Mouse (Mus musculus): ENCODE measurements at regions not wholly inside any gene's neighbourhood (a gene's known extent, or its start where the extent isn't known, plus 50 kb on each side); places are given as distances from the start of the nearest gene placed in this dataset.

DNA sequence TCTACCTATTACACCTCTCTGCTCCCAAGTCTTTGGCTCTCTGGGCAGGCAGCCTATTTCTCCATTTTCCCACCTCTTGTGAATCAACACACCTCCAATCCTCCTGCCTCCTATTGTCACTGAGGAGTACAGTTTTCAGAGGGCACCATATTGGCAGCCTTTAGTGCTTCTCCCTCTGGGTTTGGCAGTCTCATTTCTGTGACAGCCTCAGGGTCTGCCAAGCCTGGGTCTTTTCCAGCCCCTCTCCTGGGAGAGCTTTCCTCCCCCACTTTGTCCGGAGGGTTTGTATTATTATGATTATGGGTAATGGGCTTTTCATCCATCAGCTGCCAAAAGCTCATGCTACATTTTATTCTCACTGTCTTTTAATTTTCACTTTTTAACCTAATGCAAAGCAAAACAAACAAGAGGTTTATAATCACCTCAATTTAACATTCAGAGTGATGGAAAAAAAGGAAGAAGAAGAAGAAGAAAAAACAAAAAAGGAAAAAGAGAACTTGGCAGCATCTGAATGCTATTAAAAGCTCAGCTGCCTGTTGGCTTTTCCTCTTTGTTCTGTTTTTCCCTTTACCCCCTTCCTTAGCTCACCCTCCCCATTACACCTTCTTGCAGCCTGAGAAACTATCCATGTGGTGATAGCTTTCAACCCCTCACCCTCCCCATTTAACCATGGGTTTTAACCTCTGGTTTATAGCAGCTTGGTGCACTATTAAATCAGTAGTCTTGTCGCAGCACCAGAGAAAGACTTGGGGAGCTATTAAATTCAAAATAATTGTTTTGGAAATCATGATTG, 790.5 kb upstream of the Cdh8 start:
- Histone ChIP-seq H3K9me3 (ENCODE audit: control insufficient read depth, low read length) (no peaks in the 10 kb centered on the region), H3K9ac (no peak overlapping the region), H3K4me2 (replicated peaks) (no peak overlapping the region), H3K27me3 (ENCODE audit: control insufficient read depth, insufficient read depth, low read length) (no peaks in the 10 kb centered on the region), H3K4me3 (replicated peaks; ENCODE audit: low read length) (no peak overlapping the region), H3K4me1 (replicated peaks; ENCODE audit: control insufficient read depth, insufficient read depth, low read length) (no peaks in the 10 kb centered on the region; the same call in 1 of the 2 replicates), H3K27ac (no peak overlapping the region), H3K36me3 (replicated peaks; ENCODE audit: control insufficient read depth, insufficient read depth) (no peaks in the 10 kb centered on the region)
- ATAC-seq (ENCODE audit: low FRiP score) (peak; percentile 89), DNase-seq (ENCODE audit: low spot score) (peak; percentile 33)
- 37% methylated on average over 2 of the region's 2 CpGs for WGBS

DNA sequence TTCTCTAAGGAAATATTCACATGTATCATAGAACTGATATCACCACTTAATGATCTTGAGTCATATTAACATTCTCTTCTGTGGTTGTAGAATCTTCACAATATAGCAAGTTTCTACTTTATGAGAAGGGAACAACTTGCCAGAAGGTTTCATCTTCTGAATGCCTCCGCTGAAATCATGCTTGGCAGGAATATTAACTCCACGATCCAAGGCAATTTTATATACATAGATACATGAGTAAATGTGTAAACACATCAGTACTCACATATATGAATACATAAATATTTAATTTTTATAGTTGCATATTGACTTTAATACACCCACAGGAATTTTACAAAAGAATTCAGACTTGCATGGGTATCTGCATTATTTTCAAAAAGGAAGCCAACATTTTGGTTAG, 777.0 kb upstream of the Cdh8 start:
- no peak overlapping the region for H3K9ac ChIP-seq
- H3K9me3 ChIP-seq (ENCODE audit: control insufficient read depth, low read length) = no peaks in the 10 kb centered on the region
- no peaks in the 10 kb centered on the region for H3K36me3 ChIP-seq (replicated peaks; ENCODE audit: control insufficient read depth, insufficient read depth)
- no peaks in the 10 kb centered on the region for H3K4me1 ChIP-seq (replicated peaks; ENCODE audit: control insufficient read depth, insufficient read depth, low read length)
- WGBS = 95% methylated on average over 2 of the region's 2 CpGs
- DNase-seq (ENCODE audit: low spot score) = no peak
- no peak for ATAC-seq (ENCODE audit: low FRiP score)
- no peak overlapping the region for H3K4me2 ChIP-seq (replicated peaks)
- no peaks in the 10 kb centered on the region for H3K27me3 ChIP-seq (ENCODE audit: control insufficient read depth, insufficient read depth, low read length)
- no peak overlapping the region for H3K27ac ChIP-seq
- no peak overlapping the region for H3K4me3 ChIP-seq (replicated peaks; ENCODE audit: low read length)

DNA sequence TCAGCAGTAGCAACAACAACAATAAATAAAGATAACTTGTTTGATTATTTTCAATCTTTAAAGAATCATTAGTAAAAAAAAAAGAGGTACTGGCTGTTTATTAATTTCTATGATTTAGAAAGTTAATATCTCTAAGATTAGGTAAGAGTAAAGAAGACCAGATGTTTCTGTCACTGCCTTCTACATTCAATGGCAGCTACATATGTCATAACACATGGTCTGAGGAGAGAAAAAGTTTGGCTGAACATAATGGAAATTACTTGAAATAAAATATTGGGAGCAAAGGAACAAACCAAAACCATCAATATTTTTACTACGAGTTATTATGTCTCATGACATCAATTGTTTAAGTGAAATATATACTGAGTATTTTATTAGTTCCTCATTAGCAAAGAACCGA, 774.4 kb upstream of the Cdh8 start:
- no peak overlapping the region for H3K4me3 ChIP-seq (replicated peaks; ENCODE audit: low read length)
- ATAC-seq (ENCODE audit: low FRiP score) (no peak), DNase-seq (ENCODE audit: low spot score) (no peak)
- no peaks in the 10 kb centered on the region for H3K9me3 ChIP-seq (ENCODE audit: control insufficient read depth, low read length)
- H3K27ac ChIP-seq = no peak overlapping the region
- H3K4me2 ChIP-seq (replicated peaks) = no peak overlapping the region
- H3K27me3 ChIP-seq (ENCODE audit: control insufficient read depth, insufficient read depth, low read length) = no peaks in the 10 kb centered on the region
- 91% methylated on average over 2 of the region's 2 CpGs for WGBS
- no peak overlapping the region for H3K9ac ChIP-seq
- H3K36me3 ChIP-seq (replicated peaks; ENCODE audit: control insufficient read depth, insufficient read depth) = no peaks in the 10 kb centered on the region
- no peaks in the 10 kb centered on the region for H3K4me1 ChIP-seq (replicated peaks; ENCODE audit: control insufficient read depth, insufficient read depth, low read length)

DNA sequence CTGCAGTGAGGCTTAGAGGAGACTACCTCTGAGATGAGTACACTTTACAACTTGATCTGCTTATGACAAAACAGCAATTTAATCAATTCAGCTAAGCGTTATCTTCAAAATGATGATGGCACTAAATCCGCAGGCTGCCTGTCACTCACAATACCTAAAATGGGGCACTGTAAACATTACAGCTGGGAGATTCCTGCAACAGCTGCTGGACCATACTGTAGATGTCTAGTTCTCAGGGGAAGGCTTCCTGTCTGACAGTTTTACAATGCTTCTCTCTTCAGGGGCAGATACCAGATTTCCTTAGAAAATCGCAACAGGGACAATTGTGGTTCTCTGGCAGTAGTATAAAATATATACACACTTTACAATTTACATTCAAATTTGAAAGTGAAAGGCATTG, 771.7 kb upstream of the Cdh8 start:
- Histone ChIP-seq H3K36me3 (replicated peaks; ENCODE audit: control insufficient read depth, insufficient read depth) (no peaks in the 10 kb centered on the region), H3K4me1 (replicated peaks; ENCODE audit: control insufficient read depth, insufficient read depth, low read length) (no peaks in the 10 kb centered on the region), H3K4me2 (replicated peaks) (no peak overlapping the region), H3K27ac (no peak overlapping the region), H3K4me3 (replicated peaks; ENCODE audit: low read length) (no peak overlapping the region), H3K9ac (no peak overlapping the region), H3K9me3 (ENCODE audit: control insufficient read depth, low read length) (no peaks in the 10 kb centered on the region), H3K27me3 (ENCODE audit: control insufficient read depth, insufficient read depth, low read length) (no peaks in the 10 kb centered on the region)
- no peak for DNase-seq (ENCODE audit: low spot score)
- ATAC-seq (ENCODE audit: low FRiP score) = no peak
- 58% methylated on average over 3 of the region's 3 CpGs for WGBS

DNA sequence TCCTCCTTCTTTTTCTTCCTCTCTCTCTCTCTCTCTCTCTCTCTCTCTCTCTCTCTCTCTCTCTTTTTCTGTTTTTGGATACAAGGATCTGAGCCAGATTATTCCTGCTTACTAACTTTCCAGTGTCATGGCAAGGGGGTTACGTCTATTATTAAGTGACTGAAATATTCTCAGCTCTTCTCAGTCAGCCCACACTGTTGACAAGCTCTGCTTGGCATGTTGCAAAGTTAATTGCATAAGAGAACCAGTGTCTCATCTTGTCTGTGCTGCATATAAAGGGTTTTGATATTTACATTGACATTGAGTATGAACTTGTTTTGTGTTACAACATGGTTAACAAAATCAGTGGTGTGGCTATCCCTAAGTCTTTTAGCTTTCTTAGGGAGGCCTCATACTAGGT, 760.2 kb upstream of the Cdh8 start:
- ATAC-seq (ENCODE audit: low FRiP score) (no peak), DNase-seq (ENCODE audit: low spot score) (no peak)
- no peak overlapping the region for H3K9ac ChIP-seq
- no peaks in the 10 kb centered on the region for H3K4me1 ChIP-seq (replicated peaks; ENCODE audit: control insufficient read depth, insufficient read depth, low read length)
- H3K27me3 ChIP-seq (ENCODE audit: control insufficient read depth, insufficient read depth, low read length) = no peaks in the 10 kb centered on the region
- WGBS = 97% methylated on average over 1 of the region's 1 CpGs
- no peaks in the 10 kb centered on the region for H3K9me3 ChIP-seq (ENCODE audit: control insufficient read depth, low read length)
- H3K4me2 ChIP-seq (replicated peaks) = no peak overlapping the region
- H3K36me3 ChIP-seq (replicated peaks; ENCODE audit: control insufficient read depth, insufficient read depth) = no peaks in the 10 kb centered on the region
- H3K4me3 ChIP-seq (replicated peaks; ENCODE audit: low read length) = no peak overlapping the region
- H3K27ac ChIP-seq = no peak overlapping the region

DNA sequence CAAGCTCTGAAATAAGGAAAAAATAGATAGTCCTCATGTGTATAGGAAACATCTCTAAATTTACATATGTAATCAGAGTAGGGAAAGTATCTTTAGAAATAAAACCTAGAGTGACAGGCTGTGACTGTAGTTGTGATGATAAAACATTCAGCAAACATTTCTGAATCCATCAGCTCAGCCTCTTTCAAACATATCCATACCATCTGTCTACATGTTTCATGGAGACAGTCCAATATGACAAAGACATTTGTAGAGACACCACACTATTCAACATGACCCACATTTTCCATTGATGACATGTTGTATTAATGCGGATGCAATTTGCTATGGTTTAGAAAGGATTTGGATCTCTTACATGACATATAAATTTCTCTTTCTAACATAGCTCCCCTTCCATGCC, 729.1 kb upstream of the Cdh8 start:
- no peak for DNase-seq (ENCODE audit: low spot score)

DNA sequence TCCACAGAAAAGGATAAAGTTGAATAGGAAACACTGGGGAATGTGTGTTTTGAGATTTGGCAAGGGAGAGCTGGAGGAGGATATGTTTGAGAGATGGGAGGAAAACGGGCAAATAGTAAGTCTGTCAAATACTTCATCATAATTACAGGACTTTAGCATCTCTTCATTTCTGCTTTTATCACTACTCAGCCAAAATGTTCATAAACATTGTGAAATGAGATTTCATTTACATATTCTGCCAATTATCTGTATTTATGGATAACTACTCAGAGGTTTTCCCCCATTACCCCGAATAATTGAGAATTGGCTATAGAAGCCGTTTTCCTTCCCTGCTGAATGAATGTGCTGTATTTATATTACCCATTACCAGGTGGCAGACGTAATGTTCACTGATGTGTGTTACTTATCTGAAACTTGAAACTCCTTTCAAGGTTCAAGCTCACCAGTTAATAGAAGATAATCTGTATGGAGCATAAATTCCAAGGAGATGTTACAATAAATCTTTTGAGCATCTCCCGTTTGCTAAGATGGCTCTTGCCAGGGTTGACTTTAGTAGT, 727.9 kb upstream of the Cdh8 start:
- H3K9ac ChIP-seq = no peak overlapping the region
- no peak overlapping the region for H3K4me2 ChIP-seq (replicated peaks)
- H3K27ac ChIP-seq = no peak overlapping the region
- no peaks in the 10 kb centered on the region for H3K9me3 ChIP-seq (ENCODE audit: control insufficient read depth, low read length)
- no peak overlapping the region for H3K4me3 ChIP-seq (replicated peaks; ENCODE audit: low read length)
- no peaks in the 10 kb centered on the region for H3K27me3 ChIP-seq (ENCODE audit: control insufficient read depth, insufficient read depth, low read length)
- H3K4me1 ChIP-seq (replicated peaks; ENCODE audit: control insufficient read depth, insufficient read depth, low read length) = no peaks in the 10 kb centered on the region
- DNase-seq (ENCODE audit: low spot score) = no peak
- no peaks in the 10 kb centered on the region for H3K36me3 ChIP-seq (replicated peaks; ENCODE audit: control insufficient read depth, insufficient read depth)
- WGBS = 70% methylated on average over 5 of the region's 5 CpGs
- no peak for ATAC-seq (ENCODE audit: low FRiP score)

More for the DNA sequence above, 729.1 kb upstream of the Cdh8 start:
- Histone ChIP-seq H3K4me3 (replicated peaks; ENCODE audit: low read length) (no peak overlapping the region), H3K36me3 (replicated peaks; ENCODE audit: control insufficient read depth, insufficient read depth) (no peaks in the 10 kb centered on the region), H3K27ac (no peak overlapping the region), H3K9ac (no peak overlapping the region), H3K4me2 (replicated peaks) (no peak overlapping the region), H3K9me3 (ENCODE audit: control insufficient read depth, low read length) (no peaks in the 10 kb centered on the region), H3K4me1 (replicated peaks; ENCODE audit: control insufficient read depth, insufficient read depth, low read length) (no peaks in the 10 kb centered on the region), H3K27me3 (ENCODE audit: control insufficient read depth, insufficient read depth, low read length) (no peaks in the 10 kb centered on the region)
- ATAC-seq (ENCODE audit: low FRiP score) = no peak
- WGBS = 97% methylated on average over 1 of the region's 1 CpGs

DNA sequence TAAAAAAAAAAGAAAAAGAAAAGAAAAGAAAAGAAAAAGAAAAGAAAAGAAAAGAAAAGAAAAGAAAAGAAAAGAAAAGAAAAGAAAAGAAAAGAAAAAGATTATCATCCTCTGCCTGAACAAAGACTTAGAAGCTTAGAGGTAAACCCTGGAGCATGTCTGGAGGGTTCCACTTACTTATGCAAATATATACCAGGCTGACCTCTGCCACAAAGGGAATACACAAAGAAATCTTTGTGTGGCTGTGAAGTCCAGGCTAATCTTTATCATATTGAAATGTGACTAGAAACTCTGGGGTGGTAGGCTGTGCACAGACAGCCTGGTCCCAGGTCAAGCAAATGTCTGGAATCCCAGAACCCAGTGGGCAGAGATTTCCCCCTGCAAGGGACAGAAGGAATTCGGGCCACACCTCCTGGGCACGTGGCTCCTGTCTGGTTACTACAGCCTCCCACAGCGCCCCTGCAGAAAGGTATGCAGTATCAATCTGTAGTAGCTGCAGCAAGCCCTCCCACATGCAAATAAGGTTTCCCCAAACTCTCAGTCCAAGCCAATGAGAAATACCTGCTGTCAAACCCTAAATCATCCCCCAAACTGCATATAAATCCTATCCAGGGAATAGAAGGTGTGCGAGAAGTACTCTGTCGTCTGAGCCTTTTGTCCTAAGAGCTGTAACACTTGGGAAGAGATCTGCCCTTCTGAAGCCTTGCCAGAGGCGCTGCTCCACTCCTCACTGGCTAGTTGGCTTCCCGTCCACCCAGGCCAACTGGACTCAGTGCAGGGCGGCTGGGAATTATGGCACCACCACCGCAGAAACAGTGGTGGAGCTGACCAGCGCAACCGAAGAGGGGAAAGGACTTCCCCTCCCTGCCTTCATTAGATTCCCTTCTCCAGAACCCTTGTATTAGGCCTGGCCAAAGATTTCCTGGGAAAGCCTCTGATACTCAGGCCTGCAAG, 688.4 kb upstream of the Cdh8 start:
- WGBS = 40% methylated on average over 11 of the region's 11 CpGs
- Histone ChIP-seq H3K4me3 (replicated peaks; ENCODE audit: low read length) (no peak overlapping the region), H3K27ac (no peak overlapping the region), H3K36me3 (replicated peaks; ENCODE audit: control insufficient read depth, insufficient read depth) (no peaks in the 10 kb centered on the region), H3K4me1 (replicated peaks; ENCODE audit: control insufficient read depth, insufficient read depth, low read length) (no peaks in the 10 kb centered on the region), H3K9me3 (ENCODE audit: control insufficient read depth, low read length) (no peaks in the 10 kb centered on the region), H3K4me2 (replicated peaks) (no peak overlapping the region), H3K27me3 (ENCODE audit: control insufficient read depth, insufficient read depth, low read length) (no peaks in the 10 kb centered on the region), H3K9ac (no peak overlapping the region)
- no peak for ATAC-seq (ENCODE audit: low FRiP score)
- no peak for DNase-seq (ENCODE audit: low spot score)

DNA sequence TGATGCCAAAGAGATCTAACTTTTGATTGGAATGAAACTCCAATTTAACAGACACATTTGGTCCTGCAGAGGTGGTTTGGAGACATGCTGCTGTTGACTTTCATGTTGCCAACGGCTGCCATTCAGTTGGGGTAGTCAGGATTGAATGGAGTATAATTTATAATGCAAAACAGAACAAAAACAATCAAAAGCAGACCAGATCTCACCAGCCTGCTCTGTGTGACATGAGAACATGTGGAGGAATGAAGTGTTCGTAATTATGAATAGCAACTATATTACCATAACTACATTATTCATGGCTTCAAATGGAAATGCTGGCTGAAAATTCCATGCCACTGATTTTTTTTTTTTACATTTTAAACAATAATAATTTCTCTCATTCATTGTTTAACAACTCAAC, 685.7 kb upstream of the Cdh8 start:
- WGBS = 43% methylated on average over 2 of the region's 2 CpGs
- H3K9me3 ChIP-seq (ENCODE audit: control insufficient read depth, low read length) = no peaks in the 10 kb centered on the region
- no peaks in the 10 kb centered on the region for H3K4me1 ChIP-seq (replicated peaks; ENCODE audit: control insufficient read depth, insufficient read depth, low read length)
- no peaks in the 10 kb centered on the region for H3K36me3 ChIP-seq (replicated peaks; ENCODE audit: control insufficient read depth, insufficient read depth)
- H3K4me3 ChIP-seq (replicated peaks; ENCODE audit: low read length) = no peak overlapping the region
- H3K4me2 ChIP-seq (replicated peaks) = no peak overlapping the region
- no peaks in the 10 kb centered on the region for H3K27me3 ChIP-seq (ENCODE audit: control insufficient read depth, insufficient read depth, low read length)
- no peak overlapping the region for H3K9ac ChIP-seq
- no peak for ATAC-seq (ENCODE audit: low FRiP score)
- H3K27ac ChIP-seq = no peak overlapping the region
- no peak for DNase-seq (ENCODE audit: low spot score)
